Mouse (Mus musculus): ENCODE measurements around the gene Mettl7a3.

GRCm38 (mm10) chr15:100364242-100364641 lies 29.5 kb downstream of the Mettl7a3 start, which contains the start of gene Higd1c:
- TF ChIP-seq CTCF (IDR thresholded peaks at IDR 0.05; ENCODE audit: control insufficient read depth, insufficient read depth, insufficient replicate concordance, low read depth, low read length) (no peak), POLR2A (IDR thresholded peaks at IDR 0.05; ENCODE audit: control insufficient read depth, low read depth, low read length) (no peak)
